Mouse (Mus musculus) heart, embryonic 13.5 days (tissue): ENCODE measurements around the gene Dtd2. TPM values are rescaled to one million over a fixed set of nuclear protein-coding genes. Genes with fewer than 3 reads are reported as not detected.

Experiments used
- ATAC-seq: fragments of 200-750 bp; cut with Nextera tagmentation; 2 replicates; pipeline ENCODE4 v1.8.0; 2017; ENCODE audit warnings: moderate TSS enrichment; ENCODE audit not compliant: insufficient number of reproducible peaks, low FRiP score, low TSS enrichment; ENCODE audit errors: extremely low read depth
- H3K27ac ChIP-seq: fragments of 300-500 bp; sonication (generic); replicated peaks from 2 replicates; pipeline ENCODE4 v1.5.1; 2015; ENCODE audit warnings: moderate library complexity, mild to moderate bottlenecking, inconsistent platforms
- H3K27me3 ChIP-seq: fragments of 300-500 bp; sonication (generic); replicated peaks from 2 replicates; pipeline ENCODE4 v1.6.1; 2015; ENCODE audit warnings: mild to moderate bottlenecking, inconsistent platforms
- H3K36me3 ChIP-seq: fragments of 300-500 bp; sonication (generic); 2 replicates; pipeline ENCODE4 v1.6.1; 2015; ENCODE audit warnings: mild to moderate bottlenecking, inconsistent platforms
- H3K4me1 ChIP-seq: fragments of 300-500 bp; sonication (generic); 2 replicates; pipeline ENCODE4 v1.6.1; 2015; ENCODE audit warnings: inconsistent platforms
- H3K4me2 ChIP-seq: fragments of 300-500 bp; sonication (generic); 2 replicates; pipeline ENCODE4 v1.6.1; 2015; ENCODE audit warnings: inconsistent platforms, mild to moderate bottlenecking, moderate library complexity
- H3K4me3 ChIP-seq: fragments of 300-500 bp; sonication (generic); 2 replicates; pipeline ENCODE4 v1.5.1; 2015; ENCODE audit warnings: moderate library complexity, mild to moderate bottlenecking, inconsistent platforms
- H3K9ac ChIP-seq: fragments of 300-500 bp; sonication (generic); 2 replicates; pipeline ENCODE4 v1.6.1; 2015; ENCODE audit warnings: inconsistent platforms, mild to moderate bottlenecking, moderate library complexity
- H3K9me3 ChIP-seq: fragments of 300-500 bp; sonication (generic); 2 replicates; pipeline ENCODE4 v1.6.1; 2016; ENCODE audit warnings: inconsistent platforms
- WGBS: fragments of 180-500 bp; shearing (Covaris S2); methylation state at CpG from one replicate; pipeline ENCODE4 v1.1.7; 2015; ENCODE audit warnings: mixed read lengths; 5-methylcytosine and 5-hydroxymethylcytosine counted together
- polyA plus RNA-seq: library from polyadenylated mRNA; unstranded; fragments of >200 nt; fragmentation: Nextera tagmentation; extraction: Ambion mirVana; gene quantifications from 2 replicates; pipeline ENCODE4 v1.2.1, GENCODE M21; 2015

Dtd2 gene
- polyA plus RNA-seq, 1 experiment from 2014 or later: 15.7 TPM

GRCm38 (mm10) chr12:51957626-51958025 is 48.7 kb downstream of the Dtd2 start:
- Histone ChIP-seq H3K9me3 (no peaks in the 10 kb centered on the region), H3K27ac (no peak overlapping the region), H3K4me1 (no peaks in the 10 kb centered on the region), H3K9ac (no peak overlapping the region), H3K4me2 (no peak overlapping the region), H3K27me3 (no peaks in the 10 kb centered on the region), H3K4me3 (no peak overlapping the region), H3K36me3 (peaks cover 72% of the 10 kb centered on the region)
- WGBS: 89% methylated on average over 6 of the region's 6 CpGs
- no peak for ATAC-seq

DNA sequence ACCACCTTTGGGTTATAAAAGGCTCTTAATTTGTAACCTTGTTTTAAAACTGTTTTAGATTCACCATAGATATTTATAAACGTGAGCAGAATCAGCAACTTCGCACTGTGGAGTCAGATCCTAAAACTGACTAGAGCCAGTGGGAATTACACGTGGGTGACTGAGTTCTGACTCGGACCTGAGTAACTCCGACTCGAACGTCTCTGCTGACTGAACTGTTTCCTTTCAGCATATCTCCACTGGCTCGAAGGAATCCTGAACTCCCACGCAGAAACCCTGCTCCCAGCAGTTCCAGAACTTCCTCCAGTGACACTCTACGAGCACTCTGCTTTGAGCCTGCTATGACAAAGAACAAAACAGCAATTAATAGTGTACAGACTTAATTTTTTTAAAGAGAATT is 54.0 kb downstream of the Dtd2 start:
- H3K27ac ChIP-seq: no peak overlapping the region
- H3K36me3 ChIP-seq: peaks cover 87% of the 10 kb centered on the region
- ATAC-seq: no peak
- H3K9me3 ChIP-seq: peaks cover 3% of the 10 kb centered on the region; the same call in 1 of the 2 replicates
- WGBS: 57% methylated on average over 10 of the region's 10 CpGs
- H3K4me3 ChIP-seq: no peak overlapping the region
- H3K9ac ChIP-seq: no peak overlapping the region
- H3K4me2 ChIP-seq: no peak overlapping the region
- no peaks in the 10 kb centered on the region for H3K27me3 ChIP-seq
- no peaks in the 10 kb centered on the region for H3K4me1 ChIP-seq

GRCm38 (mm10) chr12:51947498-51947945 is 58.8 kb downstream of the Dtd2 start:
- ATAC-seq: no peak

DNA sequence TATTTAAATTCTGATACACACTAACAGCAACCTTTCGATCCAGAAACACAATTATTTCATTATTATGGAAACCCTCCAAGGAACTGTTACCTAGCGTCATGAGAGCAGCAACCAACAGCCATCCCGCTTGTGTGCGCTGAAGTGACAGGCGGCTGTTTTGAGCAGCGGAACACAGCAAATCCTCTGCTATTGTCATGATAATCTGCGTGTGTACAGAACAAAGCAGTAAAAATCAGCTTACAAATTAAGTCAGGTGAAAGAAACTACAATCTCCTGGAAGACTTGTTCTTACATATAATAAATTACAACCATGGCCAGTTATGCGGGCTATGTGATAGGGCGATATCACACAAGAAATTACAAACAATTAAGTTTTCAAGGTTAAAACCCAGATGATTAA is 61.0 kb downstream of the Dtd2 start:
- 94% methylated on average over 9 of the region's 9 CpGs for whole genome bisulfite sequencing
- H3K9ac ChIP-seq: no peak overlapping the region
- H3K36me3 ChIP-seq: peaks cover 83% of the 10 kb centered on the region
- no peak overlapping the region for H3K27ac ChIP-seq
- H3K4me2 ChIP-seq: no peak overlapping the region
- no peaks in the 10 kb centered on the region for H3K4me1 ChIP-seq
- H3K27me3 ChIP-seq: no peaks in the 10 kb centered on the region
- no peak for ATAC-seq
- peaks cover 3% of the 10 kb centered on the region; the same call in 1 of the 2 replicates for H3K9me3 ChIP-seq
- no peak overlapping the region for H3K4me3 ChIP-seq

More at GRCm38 (mm10) chr12:51947498-51947945, 58.8 kb downstream of the Dtd2 start:
- no peak overlapping the region for H3K4me2 ChIP-seq
- H3K36me3 ChIP-seq: peaks cover 86% of the 10 kb centered on the region
- H3K9me3 ChIP-seq: peaks cover 3% of the 10 kb centered on the region; the same call in 1 of the 2 replicates
- no peaks in the 10 kb centered on the region for H3K4me1 ChIP-seq
- 74% methylated on average over 10 of the region's 10 CpGs for WGBS
- H3K27ac ChIP-seq: no peak overlapping the region
- H3K9ac ChIP-seq: no peak overlapping the region
- H3K27me3 ChIP-seq: no peaks in the 10 kb centered on the region
- H3K4me3 ChIP-seq: no peak overlapping the region

GRCm38 (mm10) chr12:51939848-51940247 is 66.5 kb downstream of the Dtd2 start:
- 81% methylated on average over 4 of the region's 4 CpGs for WGBS
- Histone ChIP-seq H3K9me3 (no peaks in the 10 kb centered on the region), H3K9ac (no peak overlapping the region), H3K4me1 (no peaks in the 10 kb centered on the region), H3K4me3 (no peak overlapping the region), H3K27me3 (no peaks in the 10 kb centered on the region), H3K4me2 (no peak overlapping the region), H3K27ac (no peak overlapping the region), H3K36me3 (peaks cover 87% of the 10 kb centered on the region)
- no peak for ATAC-seq

Other genes starting within 250 kb of the Dtd2 start
- gene Hectd1, start 177.0 kb downstream of the Dtd2 start, polyA plus RNA-seq: 28.7 and 32.0 TPM in 2 replicates
- 7.5 and 7.6 TPM in 2 replicates for gene Heatr5a, start 35.2 kb downstream of the Dtd2 start, polyA plus RNA-seq
- not detected in 2 replicates for gene Gpr33, start 21.6 kb upstream of the Dtd2 start, polyA plus RNA-seq
- 9.4 and 10.0 TPM in 2 replicates for gene Nubpl, start 91.2 kb upstream of the Dtd2 start, polyA plus RNA-seq